Mouse (Mus musculus) olfactory bulb, adult 2 months (tissue): ENCODE data around the gene Dlx2.

Source experiments
- CTCF ChIP-seq: fragments of 200-500 bp; IDR thresholded peaks from 2 replicates; pipeline ENCODE4 v1.5.1; 2012; ENCODE audit warnings: low read depth, mild to moderate bottlenecking, low read length, moderate library complexity; ENCODE audit not compliant: insufficient read depth
- POLR2A ChIP-seq: fragments of 200-500 bp; IDR thresholded peaks from 2 replicates; pipeline ENCODE4 v1.6.1; 2012; ENCODE audit warnings: mild to moderate bottlenecking, low read depth, low read length, moderate library complexity; ENCODE audit not compliant: insufficient read depth

GRCm38 (mm10) chr2:71546640-71547071 lies at the start of gene Dlx2:
- TF ChIP-seq CTCF = no peak
- peak; percentile 92 for TF ChIP-seq POLR2A
